8 mouse cellular contexts compared by ENCODE assay signal in the genomic region with DNA sequence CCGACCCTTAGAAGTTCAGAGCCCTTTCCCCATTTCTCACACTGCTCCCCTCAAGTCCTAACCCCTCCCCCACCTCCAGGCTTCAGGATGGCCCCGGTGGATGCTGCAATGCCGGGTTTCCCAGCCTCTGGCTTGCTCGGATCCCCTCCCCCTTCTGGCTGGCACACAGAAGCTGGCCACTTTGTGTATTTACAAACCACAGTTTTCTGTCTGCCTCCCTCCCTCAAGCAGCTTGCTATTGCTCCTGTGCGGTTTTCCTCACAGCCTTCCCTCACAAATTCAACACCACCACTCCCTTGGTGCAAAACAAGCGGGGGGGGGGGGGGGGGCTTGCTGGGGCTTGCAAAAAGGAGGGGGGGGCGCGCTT.
DNase-seq lines count a peak whose midpoint lies in the region; ATAC-seq and TF ChIP-seq lines count a peak whose summit lies in the region.

No protein-coding gene starts in this region.

- peaks cover 26% of the 10 kb centered on the region for H3K4me1 ChIP-seq in heart, embryonic 10.5 days
- H3K4me1 ChIP-seq in embryonic facial prominence, embryonic 10.5 days: peaks cover 42% of the 10 kb centered on the region
- H3K4me1 ChIP-seq in hindbrain, postnatal 0 days (ENCODE audit: insufficient read depth, low read length): peaks cover 26% of the 10 kb centered on the region
- H3K4me1 ChIP-seq in midbrain, embryonic 13.5 days (replicated peaks): peaks cover 35% of the 10 kb centered on the region

- peak overlapping the region; percentile 3; the same call in 1 of the 2 replicates for H3K9ac ChIP-seq in hindbrain, postnatal 0 days (replicated peaks; ENCODE audit: low read length)
- peak overlapping the region; percentile 60 for H3K9ac ChIP-seq in midbrain, embryonic 13.5 days (replicated peaks)

- no peaks in the 10 kb centered on the region for H3K9me3 ChIP-seq in heart, embryonic 10.5 days
- H3K9me3 ChIP-seq in embryonic facial prominence, embryonic 10.5 days: no peaks in the 10 kb centered on the region
- H3K9me3 ChIP-seq in hindbrain, postnatal 0 days (ENCODE audit: low read length): no peaks in the 10 kb centered on the region
- no peaks in the 10 kb centered on the region for H3K9me3 ChIP-seq in midbrain, embryonic 13.5 days

- peak; percentile 8; the same call in 1 of the 2 replicates for ATAC-seq in hindbrain, postnatal 0 days
- peak; percentile 56 for ATAC-seq in midbrain, embryonic 13.5 days

- peak overlapping the region; percentile 50 for H3K4me3 ChIP-seq in heart, embryonic 10.5 days
- peak overlapping the region; percentile 48 for H3K4me3 ChIP-seq in embryonic facial prominence, embryonic 10.5 days
- H3K4me3 ChIP-seq in hindbrain, postnatal 0 days (ENCODE audit: low read length): no peak overlapping the region
- peak overlapping the region; percentile 4 for H3K4me3 ChIP-seq in midbrain, embryonic 13.5 days (replicated peaks)

- TF ChIP-seq CTCF in hindbrain, postnatal 0 days (IDR thresholded peaks at IDR 0.05; ENCODE audit: low read depth): no peak

- intact Hi-C loops in heart, postnatal 36 days (cut with DNase I): no loop called here

- no peak for DNase-seq in heart, embryonic 10.5 days (ENCODE audit: low spot score)
- DNase-seq in heart, postnatal 36 days: no peak
- peak; percentile 52 for DNase-seq in embryonic facial prominence, embryonic 10.5 days (ENCODE audit: low spot score)
- peak; percentile 61 for DNase-seq in hindbrain, postnatal 0 days (ENCODE audit: low spot score)
- no peak for DNase-seq in yolk sac, embryonic 10.5 days (ENCODE audit: low spot score)
- DNase-seq in right cerebral cortex, adult 2 months (ENCODE audit: low spot score in 2 of 2): no peak
- DNase-seq in frontal cortex, postnatal 36 days (ENCODE audit: low spot score in 2 of 2): no peak

- H3K27me3 ChIP-seq in heart, embryonic 10.5 days (ENCODE audit: insufficient read depth, poor library complexity, severe bottlenecking): no peaks in the 10 kb centered on the region
- 0 out of 2 replicates have a peak, but pooled peaks cover 4% of the 10 kb centered on the region for H3K27me3 ChIP-seq in embryonic facial prominence, embryonic 10.5 days (replicated peaks; ENCODE audit: low read depth, poor library complexity, severe bottlenecking)
- H3K27me3 ChIP-seq in hindbrain, postnatal 0 days (ENCODE audit: insufficient read depth, low read length): no peaks in the 10 kb centered on the region
- no peaks in the 10 kb centered on the region for H3K27me3 ChIP-seq in midbrain, embryonic 13.5 days

- peak overlapping the region; percentile 66 for H3K27ac ChIP-seq in heart, embryonic 10.5 days
- H3K27ac ChIP-seq in embryonic facial prominence, embryonic 10.5 days (replicated peaks): peak overlapping the region; percentile 79
- H3K27ac ChIP-seq in hindbrain, postnatal 0 days: peak overlapping the region; percentile 79
- H3K27ac ChIP-seq in midbrain, embryonic 13.5 days: peak overlapping the region; percentile 92

- 2% methylated on average over 8 of the region's 8 CpGs for WGBS in heart, embryonic 10.5 days
- 4% methylated on average over 8 of the region's 8 CpGs for WGBS in embryonic facial prominence, embryonic 10.5 days
- WGBS in hindbrain, postnatal 0 days: 6% methylated on average over 5 of the region's 8 CpGs
- WGBS in midbrain, embryonic 13.5 days: 2% methylated on average over 6 of the region's 8 CpGs

- peak overlapping the region; percentile 41 for H3K4me2 ChIP-seq in hindbrain, postnatal 0 days (ENCODE audit: low read depth, low read length)
- peak overlapping the region; percentile 47 for H3K4me2 ChIP-seq in midbrain, embryonic 13.5 days (replicated peaks)

- H3K36me3 ChIP-seq in heart, embryonic 10.5 days: no peaks in the 10 kb centered on the region
- H3K36me3 ChIP-seq in embryonic facial prominence, embryonic 10.5 days (replicated peaks): no peaks in the 10 kb centered on the region
- H3K36me3 ChIP-seq in hindbrain, postnatal 0 days (ENCODE audit: insufficient read depth, low read length): no peaks in the 10 kb centered on the region
- no peaks in the 10 kb centered on the region for H3K36me3 ChIP-seq in midbrain, embryonic 13.5 days

Comparison
In these comparisons a context has a peak if more than half of its experiments do, and no peak if none do; other contexts are left out.
1. DNase-seq: peak in embryonic facial prominence, embryonic 10.5 days (single experiment) and hindbrain, postnatal 0 days (single experiment); none in heart, embryonic 10.5 days (single experiment), heart, postnatal 36 days (0 of 2), yolk sac, embryonic 10.5 days (single experiment), right cerebral cortex, adult 2 months (0 of 2) and frontal cortex, postnatal 36 days (0 of 2).
2. Peak in every context shown above with its lines, with median percentiles within 50 percentile points of each other: H3K27ac ChIP-seq.